10 mouse cellular contexts compared by ENCODE assay signal in genomic region chr11:3101072-3101874, GRCm38 (mm10).
DNase-seq lines count a peak whose midpoint lies in the region; ATAC-seq lines count a peak whose summit lies in the region.
"Had no signal": no experiment of that assay in that cellular context is flagged by ENCODE, and none has a peak within 500 bp of the region (broad histone marks: within the 10 kb centered on the region; RNA-seq: fewer than 3 reads in every experiment).

No protein-coding gene starts in this region.

- H3K4me2 ChIP-seq in kidney, embryonic 15.5 days: no peak overlapping the region
- no peak overlapping the region for H3K4me2 ChIP-seq in hindbrain, embryonic 13.5 days

- no peak overlapping the region for H3K9ac ChIP-seq in kidney, embryonic 15.5 days
- H3K9ac ChIP-seq in hindbrain, embryonic 13.5 days: no peak overlapping the region

- H3K27me3 ChIP-seq in kidney, embryonic 15.5 days: no peaks in the 10 kb centered on the region
- H3K27me3 ChIP-seq in hindbrain, embryonic 13.5 days: no peaks in the 10 kb centered on the region

- H3K4me1 ChIP-seq in kidney, embryonic 15.5 days: no peaks in the 10 kb centered on the region
- H3K4me1 ChIP-seq in hindbrain, embryonic 13.5 days (replicated peaks): no peaks in the 10 kb centered on the region

- 76% methylated on average over 25 of the region's 25 CpGs for WGBS in kidney, embryonic 15.5 days
- 76% methylated on average over 25 of the region's 25 CpGs for WGBS in hindbrain, embryonic 13.5 days

- H3K27ac ChIP-seq in kidney, embryonic 15.5 days: no peak overlapping the region
- H3K27ac ChIP-seq in hindbrain, embryonic 13.5 days: no peak overlapping the region

- DNase-seq in cerebellum, postnatal 36 days: no peak
- no peak for DNase-seq in kidney, adult 8-10 months
- DNase-seq in A20 (ENCODE audit: low read depth, low spot score): peak; percentile 51
- no peak for DNase-seq in spleen, adult 18-20 months
- DNase-seq in testis, postnatal 14 days (ENCODE audit: low spot score): no peak
- DNase-seq: cerebellum, adult 2 months; kidney, postnatal 10 days had no signal

- H3K9me3 ChIP-seq in kidney, embryonic 15.5 days (replicated peaks): peaks cover 41% of the 10 kb centered on the region
- H3K9me3 ChIP-seq in hindbrain, embryonic 13.5 days: peaks cover 57% of the 10 kb centered on the region

- no peaks in the 10 kb centered on the region for H3K36me3 ChIP-seq in kidney, embryonic 15.5 days
- no peaks in the 10 kb centered on the region for H3K36me3 ChIP-seq in hindbrain, embryonic 13.5 days

- peak; percentile 65; the same call in 1 of the 2 replicates for ATAC-seq in cerebellum, adult (ENCODE audit: insufficient number of reproducible peaks, low FRiP score, low TSS enrichment)
- ATAC-seq in kidney, embryonic 15.5 days (replicated peaks; ENCODE audit: low FRiP score): peak; percentile 64; the same call in 1 of the 2 replicates
- 0 out of 2 replicates have a peak, but pooled peaks have one; percentile 17 for ATAC-seq in hindbrain, embryonic 13.5 days (ENCODE audit: low FRiP score)

- H3K4me3 ChIP-seq in kidney, embryonic 15.5 days (replicated peaks): no peak overlapping the region
- no peak overlapping the region for H3K4me3 ChIP-seq in hindbrain, embryonic 13.5 days
